Mouse (Mus musculus): ENCODE data around the gene Snx32.

- no peak for TF ChIP-seq CTCF (IDR thresholded peaks at IDR 0.05)
- no peak for TF ChIP-seq EP300 (IDR thresholded peaks at IDR 0.05)
Measured at GRCm38 (mm10) chr19:5471846-5472245, 38.5 kb downstream of the Snx32 start.
